Mouse (Mus musculus) thymus, postnatal 4 days (tissue): ENCODE measurements around the gene Hbp1.

Source experiments
- DNase-seq: peaks from one replicate; pipeline ENCODE4 v3.0.0; 2021

The Hbp1 gene

DNA sequence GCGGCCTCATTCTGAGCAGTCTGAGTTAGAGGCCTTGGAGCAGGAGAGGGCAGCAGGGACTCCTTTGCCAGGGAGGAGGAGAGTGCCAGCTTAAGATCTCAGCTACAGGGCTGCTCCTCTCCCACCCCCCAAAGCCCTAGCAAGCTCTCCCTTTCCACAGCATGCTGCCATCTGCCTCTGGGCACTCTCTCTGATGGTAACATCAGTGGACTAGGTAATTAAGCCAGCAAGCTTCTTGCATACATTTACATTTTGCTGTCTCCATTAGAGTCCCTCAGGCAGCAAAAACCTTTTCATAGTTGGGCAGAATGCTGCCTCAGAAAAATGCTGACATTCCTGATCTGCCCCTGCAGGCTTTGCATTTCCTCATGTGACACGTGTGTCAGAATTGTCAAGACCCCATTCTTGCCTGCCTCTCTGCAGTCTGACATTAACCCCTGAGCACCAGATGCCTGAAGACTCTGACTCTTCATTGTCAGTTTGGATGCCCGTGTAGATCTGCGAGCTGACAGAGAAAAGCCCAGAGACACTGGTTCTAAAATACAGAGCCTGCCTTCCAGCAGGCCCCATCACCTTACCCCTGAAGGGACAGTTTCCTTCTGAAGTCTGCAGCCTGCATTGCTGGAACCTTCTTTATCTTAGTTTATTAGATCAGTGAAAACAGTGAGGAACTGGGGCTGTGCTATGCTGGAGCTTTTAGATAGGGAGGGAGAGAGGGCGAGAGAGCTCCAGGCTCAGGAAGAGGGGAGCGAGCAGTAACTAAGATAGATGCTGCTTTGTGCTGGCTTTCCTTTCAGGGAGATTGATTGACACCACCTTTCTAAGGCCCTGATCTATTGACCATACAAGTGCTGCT, 44.4 kb downstream of the Hbp1 start:
- DNase-seq: no peak

DNA sequence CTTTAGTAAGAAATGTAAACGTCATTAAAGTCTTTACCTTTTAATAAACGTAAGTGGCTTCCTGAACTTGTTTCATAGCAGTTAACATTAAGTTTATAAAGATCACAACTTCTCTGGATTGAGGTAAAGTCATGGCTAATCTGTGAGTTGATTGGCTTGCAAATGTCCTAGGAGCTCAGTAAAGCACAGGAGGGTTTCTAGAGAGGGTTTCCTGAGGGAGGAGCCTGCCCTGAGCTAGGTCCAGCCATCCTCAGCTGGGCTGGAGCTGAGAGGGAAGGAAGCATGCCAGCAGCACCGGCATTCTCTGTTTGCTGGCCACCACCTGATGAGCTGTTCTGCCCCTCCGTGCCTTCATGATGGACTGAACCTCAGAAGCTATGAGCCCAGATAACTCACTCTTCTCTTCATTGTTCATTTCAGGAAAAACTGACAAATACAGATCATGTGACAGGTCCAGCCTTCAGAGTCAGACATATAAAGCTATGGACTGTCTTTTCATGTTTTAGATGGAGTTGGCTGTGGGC, 49.9 kb downstream of the Hbp1 start:
- peak; percentile 14 for DNase-seq

DNA sequence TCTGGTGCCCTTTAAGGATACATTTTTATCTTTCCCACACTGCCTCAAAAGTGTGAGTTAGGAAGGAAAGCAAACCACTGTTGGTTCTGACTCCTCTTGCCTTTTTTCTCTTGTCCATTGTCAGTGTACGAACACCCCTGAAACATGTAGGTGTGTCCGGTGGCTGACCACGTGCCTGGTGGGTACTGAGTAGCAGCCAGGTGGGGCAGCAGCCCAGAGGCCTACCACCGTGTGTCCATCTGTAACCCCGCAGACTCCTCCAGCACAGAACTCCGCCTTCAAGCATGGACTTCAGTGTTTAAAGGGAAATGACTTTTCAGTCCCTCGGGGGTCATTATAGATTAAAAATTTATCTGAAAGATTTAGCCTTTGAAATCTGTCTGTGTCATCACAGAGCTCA, 52.9 kb downstream of the Hbp1 start:
- DNase-seq: no peak

DNA sequence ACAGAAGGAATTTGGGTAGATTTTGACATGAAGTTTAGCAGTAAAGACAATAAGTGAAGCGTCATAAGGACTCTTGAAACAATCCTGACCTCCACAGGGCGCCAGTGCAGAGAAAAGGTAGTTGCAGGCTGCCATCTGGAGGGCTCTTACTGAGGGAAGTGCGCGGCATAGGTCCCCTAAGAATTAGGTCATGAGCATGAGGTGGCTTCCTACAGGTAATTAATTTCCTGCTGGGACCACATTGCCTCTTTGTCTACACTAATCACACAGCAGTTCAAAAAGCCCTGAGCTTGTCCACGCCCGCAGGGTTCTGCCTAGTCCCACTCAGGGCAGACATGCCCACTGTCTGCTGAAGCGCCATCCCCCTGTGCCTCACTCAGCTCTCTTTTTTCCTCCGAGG, 53.3 kb downstream of the Hbp1 start:
- DNase-seq: no peak

DNA sequence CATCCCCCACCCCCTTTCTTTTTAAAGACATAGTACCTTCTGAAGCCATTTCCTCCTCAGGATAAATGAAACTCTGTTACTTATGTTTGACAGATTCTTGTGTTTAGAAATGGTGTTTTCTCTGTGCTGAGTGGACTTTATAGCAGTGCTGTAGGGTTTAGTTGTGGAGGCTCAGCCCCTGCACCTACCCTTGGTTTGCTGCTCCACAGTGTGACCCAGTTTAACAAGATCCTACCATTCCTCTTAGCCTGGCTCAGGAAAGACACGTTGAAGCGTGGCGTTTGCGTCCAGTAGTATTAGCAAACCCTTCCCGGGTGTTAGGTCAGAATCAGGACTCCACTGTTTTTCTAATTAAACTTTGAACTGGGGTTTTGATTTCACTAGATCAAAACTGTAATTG, 54.0 kb downstream of the Hbp1 start:
- DNase-seq: no peak

DNA sequence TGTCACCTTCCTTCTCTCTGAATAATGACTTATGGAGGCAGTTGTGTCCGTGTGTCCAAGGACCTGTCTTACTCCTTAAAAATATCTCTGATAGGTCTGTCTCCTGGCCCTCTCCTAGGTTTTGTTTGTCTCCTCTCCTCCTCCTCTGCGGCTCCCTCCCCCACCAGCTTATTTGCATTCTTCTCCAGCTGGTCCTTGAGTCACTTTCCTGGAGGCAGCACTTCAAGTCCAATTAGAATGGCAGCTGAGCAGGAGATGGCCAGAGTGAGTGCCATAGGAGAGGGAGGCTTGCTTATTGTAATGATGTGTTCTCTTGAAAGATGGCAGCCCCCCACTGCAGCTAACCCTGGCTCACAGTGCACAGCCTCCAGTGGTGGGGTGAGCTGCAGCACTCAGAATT, 54.4 kb downstream of the Hbp1 start:
- DNase-seq: no peak

DNA sequence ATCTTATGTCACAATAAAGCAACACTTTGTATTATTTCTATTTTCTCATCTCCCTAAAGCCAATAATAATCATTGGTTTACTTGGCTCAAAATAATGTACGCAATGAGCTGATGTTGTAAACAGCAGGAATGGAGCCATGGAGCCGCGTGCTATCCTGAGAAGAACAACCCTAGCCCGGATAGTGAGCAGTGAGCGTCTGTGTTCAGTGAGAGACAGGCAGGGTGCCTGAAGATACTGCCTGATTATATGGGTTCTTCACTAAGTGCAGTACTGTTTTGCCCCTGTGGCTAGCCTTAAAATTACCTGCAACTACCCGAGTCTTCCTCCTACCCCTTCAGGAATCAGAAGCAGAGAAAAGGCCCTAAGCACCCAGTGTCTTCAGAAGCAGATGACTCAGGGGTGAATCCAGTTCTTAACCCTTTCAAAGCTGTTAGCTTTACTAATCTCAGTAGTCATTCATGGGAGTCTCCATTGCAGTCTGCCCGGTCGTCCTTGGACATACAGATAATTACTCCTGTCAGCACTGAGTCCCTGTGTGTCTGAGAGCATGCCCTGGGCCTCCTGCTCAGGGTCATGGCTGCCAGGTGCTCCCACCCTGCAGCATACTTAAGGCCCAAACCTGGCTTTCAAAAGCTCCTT, 55.1 kb downstream of the Hbp1 start:
- DNase-seq: no peak

DNA sequence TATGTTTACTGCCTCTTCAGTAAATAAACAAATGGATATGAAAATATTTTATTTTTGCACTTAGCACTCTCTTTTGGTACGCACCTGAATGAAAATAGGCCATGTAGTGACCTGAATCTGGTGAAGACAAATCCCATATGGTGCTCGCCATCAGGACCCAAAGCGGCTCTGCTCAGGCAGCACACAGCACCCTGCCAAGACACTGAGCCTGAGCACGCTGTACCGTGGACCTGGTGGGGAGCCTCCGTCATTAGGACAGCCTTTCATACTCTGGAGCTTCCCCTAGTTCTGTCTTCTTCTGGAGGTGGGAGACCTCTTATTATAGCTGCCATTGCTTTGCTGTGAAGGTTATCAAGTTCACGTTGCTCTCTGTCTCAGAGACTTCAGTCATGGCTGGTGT, 57.6 kb downstream of the Hbp1 start:
- DNase-seq: no peak

DNA sequence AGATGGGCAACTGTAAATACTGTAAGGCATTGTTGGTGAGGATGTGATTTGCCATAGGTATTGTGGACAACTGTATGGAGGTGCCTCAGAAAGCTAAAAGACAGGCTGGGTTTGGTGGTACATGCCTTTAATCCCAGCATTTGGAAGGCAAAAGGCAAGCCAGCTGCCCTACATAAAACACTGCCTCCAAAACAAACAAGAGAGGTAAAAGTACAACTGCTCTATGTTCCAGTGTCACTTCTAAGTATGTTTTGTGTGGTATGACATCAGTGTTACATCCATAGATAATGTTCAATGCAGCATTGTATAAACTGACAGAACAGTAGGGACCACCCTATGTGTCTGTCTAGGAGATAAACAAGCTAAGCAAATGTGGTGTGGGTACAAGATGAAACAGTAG, 58.3 kb downstream of the Hbp1 start:
- DNase-seq: no peak

DNA sequence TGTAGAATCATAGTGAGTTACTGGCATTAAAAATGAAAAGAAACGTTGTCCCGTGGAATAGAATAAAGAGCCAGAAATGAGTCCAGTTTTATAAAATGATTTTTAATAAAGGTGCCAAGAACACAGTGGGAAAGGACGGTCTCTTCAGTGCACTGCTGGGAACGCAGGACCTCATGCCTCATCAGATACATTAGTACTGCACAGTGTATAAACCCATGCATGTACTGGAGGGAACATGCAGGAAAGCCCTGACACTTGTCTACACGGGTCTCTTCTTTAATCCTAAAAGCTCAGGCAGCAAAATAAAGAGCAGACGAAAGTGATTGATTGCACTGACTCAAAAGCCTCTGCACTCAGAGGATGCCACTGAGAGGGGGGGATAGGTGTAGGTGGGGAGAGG, 59.6 kb downstream of the Hbp1 start:
- no peak for DNase-seq

DNA sequence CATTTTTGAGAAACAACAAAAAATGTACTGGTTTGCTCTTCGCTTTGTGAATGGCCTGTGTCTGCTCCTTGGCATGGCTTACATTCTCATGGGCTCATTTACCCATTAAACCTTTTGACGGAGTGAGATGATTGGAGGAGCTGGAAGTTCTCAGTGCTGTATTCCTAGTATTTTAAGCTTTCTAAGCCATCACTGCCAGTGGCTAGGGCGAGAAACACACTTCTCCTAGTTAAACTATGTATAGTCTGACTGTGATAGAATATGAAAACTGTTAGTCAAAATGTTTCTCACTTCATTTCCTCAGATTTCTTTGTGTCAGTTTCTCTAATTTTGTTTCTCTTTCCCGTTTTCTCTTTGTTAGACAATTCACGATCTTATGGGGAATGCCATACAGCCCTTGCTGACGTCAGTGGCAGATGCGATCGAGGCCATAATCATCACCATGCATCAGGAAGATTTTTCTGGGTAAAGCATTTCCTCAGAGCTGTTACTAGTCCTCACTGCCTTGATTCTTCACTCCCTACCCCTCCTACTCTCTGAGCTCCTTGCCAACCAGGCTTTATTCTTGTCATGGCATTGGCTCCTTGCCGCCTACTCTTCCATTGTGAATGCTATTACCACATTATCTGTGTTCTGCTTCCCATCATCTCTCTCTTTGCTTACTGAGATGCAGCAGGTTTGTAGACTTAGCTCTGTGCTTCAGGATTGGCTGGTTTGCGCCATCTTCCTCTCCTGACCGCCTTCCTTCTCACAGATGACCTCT, 64.3 kb downstream of the Hbp1 start:
- no peak for DNase-seq

DNA sequence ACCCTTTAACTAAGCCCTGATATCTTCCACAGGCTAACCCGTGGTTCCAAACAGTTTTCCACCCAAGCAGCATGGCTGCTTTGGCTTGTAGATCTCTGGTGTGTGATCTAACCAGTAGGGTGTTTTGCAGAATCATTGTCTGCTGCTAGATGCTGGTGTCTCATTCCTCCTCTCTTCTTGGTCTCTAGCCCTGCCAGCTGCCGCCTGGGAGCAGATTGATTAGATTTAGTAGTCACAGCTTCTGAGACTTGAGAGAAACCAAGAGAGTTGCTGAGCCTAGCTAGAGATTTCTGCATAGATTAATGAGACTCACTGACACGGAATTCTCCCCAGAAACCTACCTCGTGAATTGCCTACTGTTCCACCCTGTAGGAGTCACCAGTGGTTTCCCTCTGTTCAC, 65.3 kb downstream of the Hbp1 start:
- DNase-seq: no peak

DNA sequence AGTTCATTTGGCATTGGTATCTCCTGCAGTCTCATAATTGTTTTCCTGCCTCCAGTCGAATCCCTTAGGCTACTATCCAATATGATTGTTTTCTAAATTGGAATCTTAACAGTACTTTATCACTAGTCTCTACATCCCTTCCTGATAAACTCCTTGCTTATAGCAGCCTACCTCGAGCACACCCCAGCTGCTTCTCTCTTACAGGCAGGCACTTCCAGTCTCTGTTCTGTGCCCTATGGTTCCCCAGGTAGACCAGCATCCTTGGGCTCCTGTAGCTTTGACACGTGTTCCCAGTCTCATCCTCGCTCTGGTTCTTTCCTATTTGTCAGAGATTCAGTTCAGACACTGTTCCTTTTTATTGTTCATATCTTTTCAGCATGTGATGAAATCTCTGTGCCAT, 66.0 kb downstream of the Hbp1 start:
- no peak for DNase-seq

DNA sequence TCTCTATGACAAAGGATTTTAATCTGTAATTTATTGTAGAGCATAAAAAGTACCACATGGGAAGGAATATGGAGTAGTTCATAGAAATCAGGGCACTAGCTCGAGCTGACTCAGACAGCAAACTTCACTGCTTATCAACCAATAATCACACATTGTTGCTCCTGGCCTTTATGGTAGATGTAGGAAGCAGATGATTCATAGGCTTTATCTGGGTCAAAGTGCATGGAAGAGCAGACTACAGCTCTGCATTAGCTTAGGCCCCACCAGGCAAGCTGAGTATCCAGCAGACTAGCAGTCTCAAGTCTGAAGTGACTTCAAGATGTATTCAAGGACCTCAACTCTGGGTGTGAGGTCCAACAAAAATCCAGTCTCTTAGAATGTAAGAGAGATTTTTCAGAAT, 67.6 kb downstream of the Hbp1 start:
- DNase-seq: no peak

DNA sequence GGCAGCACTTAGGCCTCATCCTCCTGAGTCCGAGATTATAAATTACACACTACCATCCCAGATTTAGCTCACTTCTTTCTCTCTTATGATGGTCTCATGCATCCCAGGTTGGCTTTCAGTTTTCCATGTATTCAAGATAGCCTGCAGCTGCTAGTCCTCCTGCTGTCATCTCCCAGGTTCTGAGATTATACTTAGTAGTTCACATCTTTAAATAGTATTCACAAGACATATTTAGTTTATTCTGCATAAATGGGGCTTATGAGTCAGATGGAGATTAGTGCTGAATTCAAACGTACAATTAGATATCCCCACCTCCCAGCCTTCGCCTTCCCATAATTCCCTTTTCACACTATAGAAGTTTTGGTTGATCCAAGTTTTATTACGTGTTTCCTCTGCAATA, 73.6 kb downstream of the Hbp1 start:
- no peak for DNase-seq
